Comparison of ENCODE assay signal across 22 mouse cellular contexts in genomic region chr2:72382662-72383061, GRCm38 (mm10).
DNase-seq lines count a peak whose midpoint lies in the region; ATAC-seq lines count a peak whose summit lies in the region.
"Had no signal": no experiment of that assay in that cellular context is flagged by ENCODE, and none has a peak within 500 bp of the region (broad histone marks: within the 10 kb centered on the region; RNA-seq: fewer than 3 reads in every experiment).

No protein-coding gene starts in this region.

- H3K4me1 ChIP-seq in heart, embryonic 15.5 days (replicated peaks): peaks cover 12% of the 10 kb centered on the region; the same call in 1 of the 2 replicates
- H3K4me1 ChIP-seq in heart, embryonic 12.5 days (replicated peaks): peaks cover 5% of the 10 kb centered on the region
- H3K4me1 ChIP-seq: liver, embryonic 13.5 days had no signal

- H3K4me2 ChIP-seq in heart, embryonic 15.5 days: no peak overlapping the region
- H3K4me2 ChIP-seq in heart, embryonic 12.5 days: no peak overlapping the region
- H3K4me2 ChIP-seq: embryonic facial prominence, embryonic 15.5 days; hindbrain, embryonic 14.5 days; limb, embryonic 13.5 days; liver, embryonic 13.5 days; lung, embryonic 14.5 days; neural tube, embryonic 15.5 days had no signal

- peak; percentile 35 to 60 for DNase-seq in left cerebral cortex, postnatal 14 days (ENCODE audit: low spot score in 2 of 2)
- DNase-seq in left cerebral cortex, postnatal 4 days: no peak
- DNase-seq in frontal cortex, postnatal 14 days (ENCODE audit: low spot score in 2 of 2): peak; percentile 23 to 32
- peak; percentile 29 to 58 for DNase-seq in left cerebral cortex, postnatal 36 days (ENCODE audit: low spot score in 2 of 2)
- no peak for DNase-seq in ovary, postnatal 36 days (ENCODE audit: low spot score)
- DNase-seq: cerebellum, adult 2 months; cerebellum, postnatal 36 days; gastrocnemius, postnatal 14 days; kidney, adult 8-10 months; kidney, postnatal 25 days; liver, embryonic 13.5 days; spleen, adult 18-20 months had no signal

- H3K27ac ChIP-seq in heart, embryonic 15.5 days: peak overlapping the region; percentile 45
- H3K27ac ChIP-seq in heart, embryonic 12.5 days (ENCODE audit: poor library complexity, severe bottlenecking): no peak overlapping the region
- H3K27ac ChIP-seq: embryonic facial prominence, embryonic 15.5 days; hindbrain, embryonic 14.5 days; left cerebral cortex, adult 2 months; limb, embryonic 13.5 days; liver, embryonic 13.5 days; neural tube, embryonic 15.5 days had no signal

- no peak overlapping the region for H3K9ac ChIP-seq in heart, embryonic 15.5 days
- no peak overlapping the region for H3K9ac ChIP-seq in heart, embryonic 12.5 days
- H3K9ac ChIP-seq: embryonic facial prominence, embryonic 15.5 days; hindbrain, embryonic 14.5 days; limb, embryonic 13.5 days; liver, embryonic 13.5 days; lung, embryonic 14.5 days; neural tube, embryonic 15.5 days had no signal

- H3K27me3 ChIP-seq in heart, embryonic 15.5 days: no peaks in the 10 kb centered on the region
- no peaks in the 10 kb centered on the region for H3K27me3 ChIP-seq in heart, embryonic 12.5 days (replicated peaks)
- H3K27me3 ChIP-seq: embryonic facial prominence, embryonic 15.5 days; limb, embryonic 13.5 days; liver, embryonic 13.5 days; neural tube, embryonic 15.5 days had no signal

- 55% methylated on average over 6 of the region's 6 CpGs for WGBS in heart, embryonic 15.5 days
- WGBS in heart, embryonic 12.5 days: 69% methylated on average over 6 of the region's 6 CpGs

- peaks cover 23% of the 10 kb centered on the region for H3K36me3 ChIP-seq in heart, embryonic 15.5 days
- H3K36me3 ChIP-seq in heart, embryonic 12.5 days: peaks cover 41% of the 10 kb centered on the region
- H3K36me3 ChIP-seq: neural tube, embryonic 15.5 days had no signal

- no peak for ATAC-seq in heart, embryonic 15.5 days (replicated peaks; ENCODE audit: insufficient number of reproducible peaks, insufficient read depth, low FRiP score, low read depth)
- no peak for ATAC-seq in heart, embryonic 12.5 days (ENCODE audit: insufficient number of reproducible peaks, low FRiP score)
- ATAC-seq: forebrain, embryonic 16.5 days; midbrain, embryonic 16.5 days had no signal

- no peak overlapping the region for H3K4me3 ChIP-seq in heart, embryonic 15.5 days
- no peak overlapping the region for H3K4me3 ChIP-seq in heart, embryonic 12.5 days
- H3K4me3 ChIP-seq: embryonic facial prominence, embryonic 15.5 days; left cerebral cortex, adult 2 months; limb, embryonic 13.5 days; liver, embryonic 13.5 days; neural tube, embryonic 15.5 days had no signal

- no peaks in the 10 kb centered on the region for H3K9me3 ChIP-seq in heart, embryonic 15.5 days (replicated peaks)
- no peaks in the 10 kb centered on the region for H3K9me3 ChIP-seq in heart, embryonic 12.5 days (replicated peaks)
- H3K9me3 ChIP-seq: embryonic facial prominence, embryonic 15.5 days; limb, embryonic 13.5 days; liver, embryonic 13.5 days; neural tube, embryonic 15.5 days had no signal

- intact Hi-C loops in left cerebral cortex, postnatal 14 days (cut with DNase I): loop anchor here (5.0 kb wide), 1 partner anchor 55 kb away; no protein-coding TSS in a partner anchor
- intact Hi-C loops in left cerebral cortex, postnatal 4 days (cut with DNase I): no loop called here
- intact Hi-C loops in left cerebral cortex, postnatal 36 days (cut with DNase I): no loop called here

Comparison
In these comparisons a context has a peak if more than half of its experiments do, and no peak if none do; other contexts are left out.
1. DNase-seq: peak in left cerebral cortex, postnatal 14 days (2 of 2), frontal cortex, postnatal 14 days (2 of 2) and left cerebral cortex, postnatal 36 days (2 of 2); none in left cerebral cortex, postnatal 4 days (single experiment) and ovary, postnatal 36 days (single experiment).